Mouse (Mus musculus): Measurements from ENCODE around the gene Plac8. TPM values are rescaled to one million over a fixed set of nuclear protein-coding genes. Genes with fewer than 3 reads are reported as not detected.

Gene Plac8
- total RNA-seq, 4 experiments from 2014 or later, result not detected

DNA sequence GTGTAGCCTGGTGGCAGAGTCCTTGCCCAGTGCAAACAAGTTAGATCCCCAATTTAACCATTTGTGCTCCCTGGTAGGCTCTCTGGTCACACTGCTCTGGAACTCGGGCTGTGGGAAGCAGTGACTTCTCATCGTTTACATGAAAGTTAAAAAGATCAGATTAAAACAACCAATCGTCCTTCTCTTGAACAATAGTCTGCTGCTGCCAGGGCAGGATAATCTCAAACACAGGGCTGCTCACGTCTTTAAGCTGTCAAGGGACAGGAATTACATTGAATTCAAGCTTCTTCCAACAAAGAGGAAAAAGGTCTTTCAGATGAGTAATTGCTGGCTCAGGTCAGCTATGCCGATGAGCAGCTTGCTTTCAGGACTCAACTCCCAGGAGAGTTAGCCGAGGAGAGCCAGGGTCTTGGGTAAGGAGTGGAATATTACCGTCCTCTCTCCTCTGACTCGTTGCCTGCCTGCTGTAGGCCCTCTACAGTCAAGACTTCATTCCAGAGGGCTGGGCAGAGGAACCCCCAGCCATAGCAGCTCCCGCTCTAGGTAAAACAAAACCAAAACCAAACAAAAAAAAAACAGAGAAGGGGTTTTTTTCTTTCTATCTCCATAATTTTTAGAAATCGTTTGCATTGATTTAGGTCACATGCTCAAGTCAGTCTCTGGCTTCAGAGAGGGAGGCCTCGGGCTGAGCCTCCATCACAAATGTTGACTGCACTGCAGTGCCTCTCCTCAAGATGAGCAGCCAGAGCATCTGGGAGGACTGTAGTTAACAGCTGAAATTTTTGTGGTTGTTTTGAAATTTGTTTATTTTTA, 9.8 kb upstream of the Plac8 start:
- DNase-seq (ENCODE audit: low spot score in 2 of 2), result no peak

DNA sequence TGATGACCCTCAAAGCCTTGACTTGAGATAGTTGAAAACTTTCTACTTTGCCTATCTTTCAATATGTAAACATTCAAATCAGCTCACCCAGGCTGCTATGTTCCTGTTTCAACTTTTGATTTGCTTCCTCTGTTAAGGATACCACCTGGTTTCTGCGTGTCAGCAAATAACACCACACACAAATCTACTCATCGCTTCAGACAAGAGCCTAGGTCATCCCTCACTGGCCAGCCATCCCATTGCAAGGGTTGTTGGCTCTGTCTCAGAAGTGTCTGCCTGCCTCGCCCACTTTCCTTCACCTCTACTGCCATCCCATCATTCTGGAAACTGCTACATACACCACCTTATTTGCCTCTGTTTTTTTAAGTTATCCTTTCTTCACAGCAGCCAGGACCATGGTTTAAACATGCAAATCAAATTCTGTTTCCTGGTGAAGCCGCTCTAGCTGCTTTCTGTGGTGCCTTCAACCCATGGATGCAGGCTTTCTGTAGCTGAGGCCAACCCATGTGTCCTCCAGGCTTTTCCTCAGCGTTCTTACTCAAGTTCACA, 6.9 kb upstream of the Plac8 start:
- DNase-seq (ENCODE audit: low spot score in 2 of 2), result no peak

DNA sequence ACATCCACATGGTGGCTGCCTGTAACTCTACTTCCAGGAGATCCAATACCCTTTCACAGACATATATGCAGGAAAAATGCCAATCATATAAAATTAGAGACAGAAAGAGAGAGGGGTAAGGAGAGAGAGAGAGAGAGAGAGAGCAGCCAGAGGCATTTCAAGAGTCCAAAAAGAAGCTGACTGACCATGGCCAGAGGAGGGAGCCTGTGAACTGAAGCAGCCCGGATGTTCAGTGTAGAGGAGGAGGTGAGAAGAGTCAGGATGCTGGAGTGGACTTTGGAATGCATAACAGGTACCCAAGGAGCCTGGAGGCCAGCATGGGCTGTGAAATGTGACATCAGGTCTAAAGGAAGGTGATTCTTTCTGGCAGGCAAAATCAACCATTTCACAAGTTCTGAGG, 2.7 kb upstream of the Plac8 start:
- DNase-seq (ENCODE audit: low spot score in 2 of 2), result no peak

DNA sequence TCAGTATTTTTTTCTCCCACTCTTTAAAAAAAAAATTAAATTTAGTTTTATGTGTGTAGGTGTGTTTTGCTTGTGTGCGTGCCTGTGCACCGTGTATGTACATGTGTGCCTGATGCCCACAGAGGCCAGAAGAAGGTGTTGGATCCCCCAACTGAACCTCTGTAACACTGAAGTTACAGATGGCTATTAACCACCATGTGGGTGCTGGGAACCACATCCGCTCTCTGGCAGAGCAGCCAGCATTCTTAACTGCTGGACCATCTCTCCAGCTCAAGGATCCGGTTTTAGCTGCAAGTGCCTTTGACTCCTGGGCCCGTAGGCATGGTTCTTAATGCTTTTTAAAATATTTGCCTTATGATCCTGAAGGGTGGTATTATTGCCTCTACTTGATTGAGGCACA, 1.2 kb upstream of the Plac8 start:
- DNase-seq (ENCODE audit: low spot score in 2 of 2), result no peak

DNA sequence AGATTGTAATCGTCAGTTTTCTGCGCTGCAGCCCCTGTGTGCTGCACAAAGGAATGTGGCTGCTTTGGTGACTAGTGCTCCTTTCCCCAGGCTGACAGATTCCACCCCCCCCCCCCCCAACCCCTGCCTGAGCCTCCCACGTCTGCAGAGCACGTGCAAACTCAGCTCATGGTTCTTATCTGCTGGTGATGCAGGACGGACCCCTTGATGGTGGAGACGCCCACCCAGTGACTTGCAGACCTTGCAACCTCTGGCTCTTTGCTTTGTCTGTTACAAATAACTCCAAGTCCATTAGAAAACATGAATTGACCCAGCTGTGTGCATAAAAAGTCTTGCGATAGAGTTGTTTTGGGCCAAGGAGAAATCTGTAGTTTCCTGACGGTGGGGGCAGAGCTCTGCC, 1.3 kb downstream of the Plac8 start:
- DNase-seq (ENCODE audit: low spot score in 2 of 2), result no peak

DNA sequence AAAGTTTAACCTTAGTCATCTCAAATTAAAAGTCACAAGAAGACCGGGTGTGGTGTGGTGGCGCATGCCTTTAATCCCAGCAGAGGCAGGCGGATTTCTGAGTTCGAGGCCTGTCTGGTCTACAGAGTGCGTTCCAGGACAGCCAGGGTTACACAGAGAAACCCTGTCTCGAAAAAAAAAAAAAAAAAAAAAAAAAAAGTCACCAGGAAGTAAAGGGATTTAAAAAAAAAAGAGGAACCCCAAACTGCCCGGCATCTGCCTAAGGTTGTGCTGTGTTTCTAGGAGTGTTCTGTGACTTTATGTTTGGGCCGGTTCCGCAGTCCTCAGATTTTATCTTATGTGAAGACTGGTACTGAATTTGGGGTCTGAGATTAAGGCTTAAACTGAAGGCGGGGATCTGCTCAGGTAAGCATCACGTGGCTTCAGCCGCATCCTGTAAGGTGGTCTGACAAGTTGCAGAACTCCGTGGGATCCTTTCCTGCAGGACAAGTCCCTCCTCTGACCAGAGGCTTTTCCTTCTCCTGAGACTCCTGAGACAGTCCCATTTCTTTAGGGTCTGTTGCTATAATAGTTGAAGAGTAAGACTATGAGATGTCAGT, 1.9 kb downstream of the Plac8 start:
- DNase-seq (ENCODE audit: low spot score in 2 of 2), result no peak

DNA sequence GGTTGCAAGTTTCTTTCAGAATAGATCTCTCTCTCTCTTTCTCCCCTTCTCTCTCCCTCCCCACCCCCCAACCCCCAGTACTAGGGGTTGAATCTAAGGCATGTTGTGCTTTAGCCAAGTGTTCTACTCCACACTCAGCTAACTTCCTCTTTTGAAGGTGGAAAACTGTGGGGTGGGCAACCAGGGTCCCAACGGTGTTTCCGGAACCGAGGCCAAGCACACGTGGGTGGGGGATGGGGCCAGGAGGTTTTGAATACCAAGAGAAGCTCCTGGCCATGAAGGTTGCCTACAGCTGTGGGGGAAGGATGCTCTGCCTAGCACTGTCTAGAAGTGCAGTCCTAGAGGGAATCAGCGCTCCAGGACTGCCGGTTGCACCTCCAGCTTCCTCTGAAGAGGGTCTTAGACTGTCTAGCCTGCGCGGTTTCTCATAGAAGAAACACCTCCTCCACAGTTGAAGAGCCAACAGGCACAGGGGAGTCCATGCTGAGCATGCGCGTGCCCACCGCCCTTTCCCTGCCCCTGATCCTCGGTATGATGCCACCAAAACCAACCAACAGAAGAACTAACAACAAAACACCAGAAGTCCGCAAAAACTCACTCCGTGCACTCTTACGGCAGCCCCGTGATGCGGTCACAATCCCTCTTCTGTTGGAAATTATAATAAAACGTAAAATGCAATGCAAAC, 2.7 kb downstream of the Plac8 start:
- DNase-seq (ENCODE audit: low spot score in 2 of 2), result no peak

DNA sequence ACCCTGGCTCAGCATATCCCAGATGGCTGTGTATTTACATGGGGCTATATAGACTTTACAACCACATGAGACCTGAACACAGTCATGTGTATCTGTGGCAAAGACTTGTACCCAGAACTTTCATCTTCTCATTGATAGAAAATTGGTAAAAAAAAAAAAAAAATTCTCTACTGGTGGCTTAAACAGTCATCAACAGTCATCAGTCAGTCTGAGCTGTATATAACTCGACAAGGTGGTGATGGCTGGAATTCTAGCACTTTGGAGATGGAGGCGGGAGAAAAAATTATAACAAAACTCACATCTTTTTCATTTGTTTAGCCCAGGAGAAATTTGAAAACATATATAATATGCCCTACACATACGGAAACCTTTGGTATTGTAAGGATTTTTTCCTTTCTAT, 3.2 kb downstream of the Plac8 start:
- no peak for DNase-seq (ENCODE audit: low spot score in 2 of 2)

DNA sequence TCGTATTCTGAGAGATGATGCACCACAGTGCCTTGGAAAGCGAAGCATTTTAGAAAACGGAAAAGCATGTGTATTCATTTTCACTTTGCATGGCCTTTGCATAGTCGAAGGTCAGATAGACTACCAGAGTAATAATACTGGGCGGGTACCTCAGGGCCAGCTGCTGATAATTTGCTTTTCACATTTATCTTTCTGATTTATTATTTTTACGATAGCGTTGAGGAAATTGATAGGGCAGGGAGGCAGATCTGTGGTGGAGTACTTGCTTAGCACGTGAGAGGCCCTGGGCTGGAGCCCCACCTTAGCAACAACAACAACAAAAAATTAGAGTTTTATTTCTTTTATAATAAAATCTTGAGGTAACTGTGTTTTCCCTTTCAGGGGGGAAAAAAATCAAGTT, 3.9 kb downstream of the Plac8 start:
- no peak for DNase-seq (ENCODE audit: low spot score in 2 of 2)

DNA sequence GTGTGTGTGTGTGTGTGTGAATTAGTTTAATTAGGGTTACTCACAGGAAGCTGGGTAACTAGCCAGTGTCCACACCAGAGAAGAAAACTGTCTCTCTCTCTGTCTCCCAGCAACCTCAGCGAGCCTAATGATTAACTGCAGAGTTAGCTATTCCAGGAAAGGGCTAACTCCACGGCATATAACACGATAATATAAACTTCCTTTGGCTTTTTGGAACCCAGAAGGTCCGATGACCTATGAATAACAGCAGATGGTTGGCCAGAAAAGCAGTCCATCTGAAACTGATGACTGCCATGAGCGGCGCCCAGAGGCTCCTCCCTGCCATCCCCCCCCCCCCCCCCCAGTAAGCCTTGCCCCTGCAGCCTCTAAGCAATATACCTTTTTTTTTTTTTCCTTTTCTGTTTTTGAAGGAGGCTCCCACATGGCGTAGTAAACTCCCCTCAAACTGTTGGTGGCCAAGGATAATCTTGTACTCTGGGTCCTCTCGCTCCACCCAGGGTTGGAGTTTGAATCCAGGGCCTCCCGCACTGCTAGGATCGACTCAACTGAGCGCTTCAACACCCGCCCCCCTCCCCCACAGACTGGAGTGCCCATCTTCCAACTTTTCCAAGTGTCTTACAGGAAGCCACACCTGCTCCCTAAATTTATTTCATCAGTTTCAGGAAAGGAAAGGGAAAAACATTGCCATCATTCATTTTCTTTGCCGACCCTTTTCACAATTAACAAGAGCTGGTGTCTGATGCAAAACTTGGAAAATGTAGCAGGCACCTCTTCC, 4.6 kb downstream of the Plac8 start:
- DNase-seq (ENCODE audit: low spot score in 2 of 2), result no peak

DNA sequence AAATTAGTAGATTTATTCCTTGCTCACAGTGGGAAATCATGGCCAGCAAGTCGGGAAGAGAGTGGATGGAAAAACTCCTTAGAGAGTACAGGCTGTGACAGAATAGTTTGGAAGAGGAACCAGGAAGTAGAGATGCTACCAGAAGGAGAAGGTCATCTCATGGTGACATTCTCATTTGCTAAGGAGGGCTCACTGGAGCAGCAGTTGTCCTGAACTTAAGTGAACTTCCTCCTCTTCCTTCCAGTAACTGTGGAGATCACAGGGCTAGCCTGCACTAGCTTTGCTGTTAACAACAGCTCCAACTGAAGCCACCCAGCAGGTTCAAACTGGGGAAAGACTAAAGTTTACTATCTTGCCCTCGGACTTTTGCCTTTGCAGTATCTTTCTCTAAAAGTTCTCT, 5.2 kb downstream of the Plac8 start:
- no peak for DNase-seq (ENCODE audit: low spot score in 2 of 2)

DNA sequence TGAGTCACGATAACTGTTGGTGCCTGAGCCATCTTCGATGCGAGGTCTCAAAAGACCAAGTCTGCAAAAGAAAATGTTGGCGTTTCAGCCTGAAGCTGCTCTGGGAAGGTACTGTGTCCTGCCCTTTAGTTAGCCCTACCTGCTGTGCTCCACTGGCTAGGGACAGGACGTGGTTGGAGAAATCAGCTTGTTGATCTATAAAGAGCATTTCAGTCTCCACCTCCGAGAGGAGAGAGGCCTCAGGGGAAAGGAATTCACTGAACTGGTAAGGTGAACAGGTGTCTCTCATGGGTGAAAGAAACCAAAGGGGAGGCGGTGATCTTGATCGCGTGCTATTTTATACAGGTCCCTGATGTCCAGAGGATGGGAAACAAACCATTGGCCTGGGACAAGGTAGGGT, 9.3 kb downstream of the Plac8 start:
- no peak for DNase-seq (ENCODE audit: low spot score in 2 of 2)

DNA sequence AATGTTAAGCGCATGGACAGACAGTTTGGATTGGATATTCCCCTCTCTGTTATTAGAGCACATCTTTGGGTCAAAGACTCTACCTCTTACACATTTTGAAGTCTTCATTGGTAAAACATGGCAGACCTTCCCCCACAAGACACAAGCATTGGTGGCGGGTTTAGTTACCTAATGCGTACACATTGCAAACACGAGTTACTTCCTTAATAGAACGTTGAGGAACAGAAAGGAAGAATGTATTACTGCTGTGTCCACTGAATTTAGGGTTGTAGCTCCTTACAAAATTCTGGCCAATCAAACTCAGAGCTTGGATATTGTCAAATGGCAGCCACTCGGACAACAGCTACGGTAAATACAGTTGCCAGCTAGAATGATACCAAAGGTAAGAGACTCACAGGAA, 12.7 kb downstream of the Plac8 start:
- no peak for DNase-seq (ENCODE audit: low spot score in 2 of 2)

DNA sequence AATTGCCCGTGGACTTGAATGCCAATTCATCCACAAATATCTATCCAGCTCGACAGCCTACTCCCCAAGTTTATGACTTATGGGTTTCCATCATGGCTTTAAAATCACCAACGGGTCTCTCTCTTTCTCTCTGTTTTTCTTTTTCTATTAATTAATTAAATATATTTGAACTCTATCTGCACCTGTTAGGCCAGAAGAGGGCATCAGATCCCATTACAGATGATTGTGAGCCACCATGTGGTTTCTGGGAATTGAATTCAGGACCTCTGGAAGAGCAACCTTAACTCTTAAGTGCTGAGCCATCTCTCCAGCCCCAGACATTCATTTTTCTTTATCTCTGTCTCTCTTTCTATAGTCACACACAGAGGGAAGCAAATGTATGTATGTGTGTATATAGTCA, 13.3 kb downstream of the Plac8 start:
- DNase-seq (ENCODE audit: low spot score in 2 of 2), result no peak

DNA sequence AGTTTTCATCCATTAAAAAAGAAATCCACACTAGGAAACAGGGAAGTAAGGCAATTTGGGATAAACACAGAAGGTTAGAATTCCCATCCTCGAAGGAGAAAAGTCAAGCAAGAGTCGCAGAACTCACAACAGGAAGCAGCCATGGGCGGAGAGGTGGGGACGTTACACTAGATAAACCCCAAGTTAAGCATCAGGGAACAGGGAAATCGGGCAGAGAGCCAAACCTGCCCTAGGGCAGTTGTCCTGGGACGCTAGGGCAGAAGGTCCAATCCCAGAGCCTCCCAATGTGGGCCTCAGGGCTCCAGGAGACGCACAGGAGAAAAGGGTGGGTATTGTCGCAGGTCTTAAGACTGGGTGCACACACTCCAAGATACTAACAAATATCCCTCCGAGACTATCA, 14.5 kb downstream of the Plac8 start:
- DNase-seq (ENCODE audit: low spot score in 2 of 2), result no peak

DNA sequence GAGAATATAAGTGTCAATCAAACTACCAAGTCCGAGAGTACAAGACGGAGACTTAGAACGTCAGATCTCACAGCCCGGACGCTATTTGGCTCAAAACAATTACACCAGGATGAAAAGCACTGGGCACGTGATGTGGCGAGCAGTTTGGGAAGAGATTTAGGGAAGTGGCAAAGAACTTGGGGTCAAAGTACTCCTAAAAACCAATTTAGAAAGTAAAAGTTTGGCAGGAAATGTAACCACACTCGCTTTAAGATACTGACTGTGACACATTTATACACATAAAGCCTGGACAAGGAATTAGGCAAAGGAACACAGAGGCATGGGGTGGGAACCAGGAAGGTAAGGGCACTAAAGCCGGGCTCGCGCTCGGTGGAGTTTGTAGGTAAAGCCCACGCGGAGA, 15.0 kb downstream of the Plac8 start:
- DNase-seq (ENCODE audit: low spot score in 2 of 2), result no peak

DNA sequence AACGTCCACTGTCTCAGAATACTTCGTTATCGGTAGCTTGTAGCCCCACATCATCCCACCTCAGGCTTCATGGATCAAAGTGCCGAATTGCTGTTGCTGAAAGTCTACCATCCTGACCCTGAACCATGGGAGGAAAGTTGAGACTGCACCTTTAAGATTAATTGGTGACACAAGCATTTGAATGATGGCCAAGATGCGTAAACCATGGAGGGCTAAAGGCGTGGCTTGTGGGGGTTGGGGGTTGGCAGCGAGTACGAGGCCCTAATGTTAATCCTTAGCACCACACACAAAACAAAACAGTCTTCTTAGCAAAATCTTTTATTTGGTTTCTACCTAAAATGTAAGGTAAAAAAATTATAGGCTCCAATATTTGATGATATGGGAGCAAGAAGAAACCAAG, 18.6 kb downstream of the Plac8 start:
- DNase-seq (ENCODE audit: low spot score in 2 of 2), result no peak

DNA sequence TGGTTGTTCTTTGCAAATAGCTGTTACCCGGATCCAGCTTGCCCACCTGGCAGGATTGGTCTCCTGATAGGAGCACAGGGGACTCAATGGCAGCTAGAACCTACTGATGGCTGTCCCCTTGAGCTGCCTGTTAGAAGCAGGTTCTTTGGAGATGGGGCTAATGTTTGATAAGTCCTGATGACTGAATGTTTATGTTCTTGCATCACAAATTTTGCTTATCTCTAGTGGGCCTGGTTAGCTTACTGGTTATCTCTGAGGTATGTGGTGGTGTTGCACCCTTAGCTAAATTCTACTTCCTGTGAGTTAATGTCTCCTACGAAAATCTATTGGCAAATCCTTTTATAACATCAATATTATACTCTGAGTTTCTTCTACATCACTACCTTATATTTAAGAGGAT, 20.1 kb downstream of the Plac8 start:
- no peak for DNase-seq (ENCODE audit: low spot score in 2 of 2)

DNA sequence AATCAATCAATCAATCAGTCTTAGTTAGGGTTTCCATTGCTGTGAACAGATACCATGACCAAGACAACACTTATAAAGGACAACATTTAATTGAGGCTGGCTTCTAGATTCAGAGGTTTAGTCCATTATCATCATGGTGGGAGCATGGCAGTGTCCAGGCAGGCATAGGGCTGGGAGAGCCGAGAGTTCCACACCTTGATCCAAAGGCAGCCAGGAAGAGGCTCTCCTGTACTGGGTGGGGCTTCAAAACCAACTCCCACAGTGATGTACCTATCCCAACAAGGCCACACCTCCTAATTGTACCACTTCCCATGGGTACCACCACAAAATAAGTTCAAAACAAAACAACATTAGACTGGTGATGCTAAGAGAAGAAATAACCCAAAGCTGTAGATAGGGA, 21.9 kb downstream of the Plac8 start:
- no peak for DNase-seq (ENCODE audit: low spot score in 2 of 2)

DNA sequence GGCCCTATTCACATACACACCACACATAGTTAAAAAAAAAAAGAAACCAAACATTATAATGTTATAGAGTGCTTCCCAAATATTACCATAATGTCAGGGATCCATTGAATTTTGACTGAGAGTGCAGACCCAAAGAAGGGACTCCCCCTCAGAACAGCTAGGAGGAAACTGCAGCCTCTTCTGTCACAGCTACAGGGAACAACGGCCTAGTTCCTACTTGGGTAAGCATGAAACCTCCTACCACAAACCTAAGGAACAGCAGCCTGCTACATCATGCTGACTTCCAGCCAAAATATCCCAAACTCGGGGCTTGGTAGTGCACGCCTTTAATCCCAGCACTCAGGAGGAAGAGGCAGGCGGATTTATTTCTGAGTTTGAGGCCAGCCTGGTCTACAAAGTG, 22.7 kb downstream of the Plac8 start:
- DNase-seq (ENCODE audit: low spot score in 2 of 2), result no peak

DNA sequence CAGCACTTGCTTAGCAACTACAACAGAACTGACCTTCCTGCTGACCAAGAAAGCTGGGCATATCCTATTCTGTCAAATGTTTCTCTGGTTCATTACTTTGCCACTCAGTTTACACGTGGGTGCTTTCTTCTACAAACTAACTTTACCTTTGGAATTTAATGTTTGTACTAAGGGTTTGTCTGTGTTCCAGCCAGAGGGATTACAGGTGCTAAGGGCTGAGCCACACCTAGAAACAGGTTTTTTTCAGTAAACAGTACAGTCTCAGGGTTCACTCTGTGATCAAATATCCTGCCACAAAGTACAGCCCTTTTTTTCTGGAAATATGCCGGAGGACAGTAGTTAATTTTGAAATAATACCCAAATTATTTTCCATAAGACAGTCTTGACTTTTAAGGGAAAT, 23.8 kb downstream of the Plac8 start:
- no peak for DNase-seq (ENCODE audit: low spot score in 2 of 2)
